Mouse (Mus musculus) ES-E14 (cell line): Measurements from ENCODE around the gene Mafg.

Experiments used
- HCFC1 ChIP-seq: IDR thresholded peaks from 2 replicates; pipeline ENCODE4 v1.6.1; 2012; ENCODE audit warnings: low read length, inconsistent platforms, borderline replicate concordance; ENCODE audit not compliant: insufficient read depth
- MAFK ChIP-seq: IDR thresholded peaks from 2 replicates; pipeline ENCODE4 v1.6.1; 2014; ENCODE audit warnings: mild to moderate bottlenecking, low read depth, low read length, inconsistent platforms; ENCODE audit not compliant: insufficient read depth

GRCm38 (mm10) chr11:120648001-120648476 is 14.6 kb upstream of the Mafg start, which contains the start of gene Myadml2:
- TF ChIP-seq HCFC1 (no peak), MAFK (no peak)
